In the genomic region with DNA sequence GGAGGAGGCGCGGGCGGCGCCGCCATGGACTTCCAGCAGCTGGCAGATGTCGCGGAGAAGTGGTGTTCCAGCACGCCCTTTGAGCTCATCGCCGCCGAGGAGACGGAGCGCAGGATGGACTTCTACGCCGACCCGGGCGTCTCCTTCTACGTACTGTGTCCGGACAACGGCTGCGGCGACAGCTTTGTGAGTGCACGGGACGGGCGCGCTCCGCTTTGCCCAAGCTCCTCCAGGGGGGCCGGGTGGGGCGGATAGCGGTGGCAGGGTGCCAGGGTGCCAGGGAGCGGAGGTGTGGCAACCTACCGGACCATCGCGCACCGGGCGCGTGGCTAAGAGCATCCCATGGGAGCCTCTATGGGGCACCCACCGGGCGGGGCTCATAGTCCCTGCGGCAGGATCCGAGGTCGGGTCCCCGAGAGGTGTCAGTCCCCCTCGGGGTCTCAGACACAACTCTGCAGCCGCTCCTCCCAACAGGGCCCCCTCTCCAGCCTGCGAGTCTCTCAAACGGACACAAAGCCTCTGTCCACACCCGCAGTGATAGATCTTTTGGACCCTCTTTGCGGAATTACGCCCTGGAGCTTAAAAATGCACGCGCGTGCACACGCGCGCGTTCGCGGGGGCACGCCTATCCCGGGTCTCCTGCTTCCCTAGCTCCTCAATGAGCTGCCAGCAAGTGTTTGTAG, we compare ENCODE assay signal across 8 mouse cellular contexts. TPM values are rescaled to one million over a fixed set of nuclear protein-coding genes. Genes with fewer than 3 reads are reported as not detected.
DNase-seq lines count a peak whose midpoint lies in the region; ATAC-seq and TF ChIP-seq lines count a peak whose summit lies in the region.

No protein-coding gene starts in this region.

- ATAC-seq in heart, postnatal 0 days (ENCODE audit: insufficient read depth, low read depth) = peak; percentile 66; the same call in 1 of the 2 replicates
- ATAC-seq in megakaryocyte, adult 5-6 weeks (ENCODE audit: poor library complexity, severe bottlenecking) = peak; percentile 43

- peak overlapping the region; percentile 88 for H3K27ac ChIP-seq in heart, adult 2 months
- peak overlapping the region; percentile 63 for H3K27ac ChIP-seq in spleen, adult 2 months (ENCODE audit: insufficient read depth, low read length)
- peak overlapping the region; percentile 65 for H3K27ac ChIP-seq in heart, postnatal 0 days (ENCODE audit: low read depth)

- H3K27me3 ChIP-seq in heart, adult 2 months (ENCODE audit: control insufficient read depth, insufficient read depth, low read length) = no peaks in the 10 kb centered on the region
- H3K27me3 ChIP-seq in spleen, adult 2 months (ENCODE audit: control insufficient read depth, insufficient read depth, low read length) = no peaks in the 10 kb centered on the region
- peaks cover 6% of the 10 kb centered on the region; the same call in 1 of the 2 replicates for H3K27me3 ChIP-seq in heart, postnatal 0 days (ENCODE audit: control insufficient read depth, insufficient read depth, low read length)

- H3K4me2 ChIP-seq in heart, postnatal 0 days (ENCODE audit: low read depth, low read length) = peak overlapping the region; percentile 95

- TF ChIP-seq POLR2A in heart, adult 2 months (IDR thresholded peaks at IDR 0.05; ENCODE audit: insufficient read depth, low read depth, low read length) = peak; percentile 70
- TF ChIP-seq POLR2A in spleen, adult 2 months (IDR thresholded peaks at IDR 0.05; ENCODE audit: low read depth, low read length) = peak; percentile 18; the same call in 1 of the 2 replicates

- WGBS in heart, adult 2 months = under 1% methylated on average over 60 of the region's 61 CpGs
- 2% methylated on average over 61 of the region's 61 CpGs for WGBS in spleen, adult 2 months
- under 1% methylated on average over 60 of the region's 61 CpGs for WGBS in heart, postnatal 0 days

- peak; percentile 44; the same call in 1 of the 2 replicates for TF ChIP-seq EP300 in heart, adult 2 months (IDR thresholded peaks at IDR 0.05; ENCODE audit: insufficient read depth, low read depth, low read length)
- TF ChIP-seq EP300 in heart, postnatal 0 days (IDR thresholded peaks at IDR 0.05; ENCODE audit: low read depth) = no peak

- peaks cover 3% of the 10 kb centered on the region for H3K4me1 ChIP-seq in heart, adult 2 months (ENCODE audit: control insufficient read depth, insufficient read depth, low read length)
- H3K4me1 ChIP-seq in spleen, adult 2 months (ENCODE audit: control insufficient read depth, insufficient read depth, insufficient read length) = no peaks in the 10 kb centered on the region; the same call in 1 of the 2 replicates
- peaks cover 15% of the 10 kb centered on the region for H3K4me1 ChIP-seq in heart, postnatal 0 days (ENCODE audit: control insufficient read depth, insufficient read depth)

- no peaks in the 10 kb centered on the region for H3K9me3 ChIP-seq in heart, postnatal 0 days (replicated peaks; ENCODE audit: control insufficient read depth, low read length)

- peak; percentile 5; the same call in 1 of the 2 replicates for TF ChIP-seq CTCF in heart, adult 2 months (IDR thresholded peaks at IDR 0.05)
- no peak for TF ChIP-seq CTCF in spleen, adult 2 months (IDR thresholded peaks at IDR 0.05; ENCODE audit: extremely low read depth, insufficient read depth, insufficient read length, insufficient replicate concordance)
- no peak for TF ChIP-seq CTCF in heart, postnatal 0 days (IDR thresholded peaks at IDR 0.05; ENCODE audit: low read depth)

- H3K4me3 ChIP-seq in heart, adult 2 months = peak overlapping the region; percentile 93
- H3K4me3 ChIP-seq in spleen, adult 2 months (ENCODE audit: extremely low read depth, insufficient read depth, insufficient read length) = peak overlapping the region; percentile 98
- peak overlapping the region; percentile 75 for H3K4me3 ChIP-seq in heart, postnatal 0 days (ENCODE audit: low read depth, low read length)

- H3K36me3 ChIP-seq in heart, adult 2 months (ENCODE audit: control insufficient read depth, insufficient read depth, low read length) = no peaks in the 10 kb centered on the region
- H3K36me3 ChIP-seq in spleen, adult 2 months (ENCODE audit: control insufficient read depth, insufficient read depth, low read length) = no peaks in the 10 kb centered on the region
- no peaks in the 10 kb centered on the region for H3K36me3 ChIP-seq in heart, postnatal 0 days (replicated peaks; ENCODE audit: control insufficient read depth, insufficient read depth, low read length)

- H3K79me2 ChIP-seq in heart, adult 2 months (replicated peaks; ENCODE audit: control insufficient read depth, insufficient read depth, low read length) = no peaks in the 10 kb centered on the region

- intact Hi-C loops in heart, adult 2 months (cut with DNase I) = loop anchor here (2.0 kb wide), 3 partner anchors 17 to 89 kb away; no protein-coding TSS in a partner anchor
- intact Hi-C loops in heart, postnatal 14 days (cut with DNase I) = no loop called here

- peak overlapping the region; percentile 83 for H3K9ac ChIP-seq in heart, adult 2 months (ENCODE audit: low read depth, low read length)
- H3K9ac ChIP-seq in heart, postnatal 0 days (replicated peaks; ENCODE audit: low read depth, low read length) = peak overlapping the region; percentile 66

- DNase-seq in heart, adult 2 months = no peak
- no peak for DNase-seq in heart, postnatal 14 days
- DNase-seq in spleen, adult 2 months (ENCODE audit: low read depth in 1 of 2, low spot score in 2 of 2) = peak in 1 of 2 experiments; percentile 43
- DNase-seq in spleen, adult 18-20 months = no peak
- no peak for DNase-seq in heart, postnatal 0 days (ENCODE audit: low spot score)
- no peak for DNase-seq in thymus, postnatal 14 days
- DNase-seq in kidney, adult 8-10 months = no peak

RNA-seq across cellular contexts. Expression of a gene that starts 0.5 kb away (rescaled TPM):
- total RNA-seq in heart, adult 2 months (2021) = 10 to 100 TPM; 11.0 to 16.3 TPM
- polyA plus RNA-seq in heart, adult 2 months (2012; rRNA removed) = 5.4 and 8.8 TPM in 2 replicates
- total RNA-seq in heart, postnatal 14 days (2021) = 10 to 100 TPM; 11.8 to 12.0 TPM
- 5.1 and 5.9 TPM in 2 replicates for polyA plus RNA-seq in spleen, adult 2 months (2012; rRNA removed)
- total RNA-seq in heart, postnatal 0 days (2014; rRNA removed; ENCODE audit: low replicate concordance) = 5.6 and 15.0 TPM in 2 replicates
- 3.2 and 4.2 TPM in 2 replicates for polyA plus RNA-seq in heart, postnatal 0 days (2015; fragmentation: Nextera tagmentation; extraction: Ambion mirVana)
- total RNA-seq in megakaryocyte, adult 5-6 weeks (2015) = 0.22 and 0.59 TPM in 2 replicates
- total RNA-seq in megakaryocyte, adult 5-6 weeks (2017) = 0.37 and 2.4 TPM in 2 replicates
